Mouse (Mus musculus) heart, adult 2 months (tissue): ENCODE data around the gene 9130213A22Rik. TPM values are rescaled to one million over a fixed set of nuclear protein-coding genes. Genes with fewer than 3 reads are reported as not detected.
"Not testable (repeated sequence)": the region's sequence is repeated elsewhere in the genome, so short reads cannot be mapped to it uniquely, and the experiment has no call there.

Experiments used
- DNase-seq, 2 experiments: peaks; one replicate each; pipeline ENCODE4 v3.0.0; 2021
- H3K27ac ChIP-seq: fragments of 200-600 bp; 2 replicates; pipeline ENCODE4 v1.8.1; 2022
- H3K27me3 ChIP-seq: fragments of 200-500 bp; 2 replicates; pipeline ENCODE4 v1.6.1; 2012; ENCODE audit warnings: mild to moderate bottlenecking, low read length, inconsistent platforms, mixed read lengths; ENCODE audit not compliant: control insufficient read depth, insufficient read depth
- H3K36me3 ChIP-seq: fragments of 200-500 bp; 2 replicates; pipeline ENCODE4 v1.6.1; 2012; ENCODE audit warnings: low read length, inconsistent platforms; ENCODE audit not compliant: control insufficient read depth, insufficient read depth
- H3K4me1 ChIP-seq: fragments of 200-500 bp; 2 replicates; pipeline ENCODE4 v1.6.1; 2011; ENCODE audit warnings: low read length; ENCODE audit not compliant: control insufficient read depth, insufficient read depth
- H3K4me3 ChIP-seq: fragments of 200-600 bp; 2 replicates; pipeline ENCODE4 v1.8.1; 2022
- H3K79me2 ChIP-seq: fragments of 200-500 bp; replicated peaks from 2 replicates; pipeline ENCODE4 v1.6.1; 2012; ENCODE audit warnings: mild to moderate bottlenecking, inconsistent platforms, low read length, moderate library complexity, mixed read lengths; ENCODE audit not compliant: control insufficient read depth, insufficient read depth
- H3K9ac ChIP-seq: fragments of 200-500 bp; 2 replicates; pipeline ENCODE4 v1.6.1; 2012; ENCODE audit warnings: low read depth, mild to moderate bottlenecking, control low read depth, inconsistent platforms, low read length, mixed read lengths
- CTCF ChIP-seq: fragments of 200-600 bp; IDR thresholded peaks from 2 replicates; pipeline ENCODE4 v1.8.1; 2022; ENCODE audit warnings: antibody characterized with exemption, mild to moderate bottlenecking, moderate library complexity
- EP300 ChIP-seq: fragments of 200-500 bp; IDR thresholded peaks from 2 replicates; pipeline ENCODE4 v1.6.1; 2011; ENCODE audit warnings: low read depth, low read length, control low read depth; ENCODE audit not compliant: insufficient read depth
- POLR2A ChIP-seq: fragments of 200-500 bp; IDR thresholded peaks from 2 replicates; pipeline ENCODE4 v1.6.1; 2011; ENCODE audit warnings: mild to moderate bottlenecking, low read depth, low read length, control low read depth; ENCODE audit not compliant: insufficient read depth
- WGBS: fragments of 180-500 bp; shearing (Covaris S2); methylation state at CpG from one replicate; pipeline ENCODE4 v1.1.7; 2018; 5-methylcytosine and 5-hydroxymethylcytosine counted together
- intact Hi-C: fragments of 180-260 bp; cut with DNase I; formaldehyde crosslinking; loops from one replicate; pipeline ENCODE4 v1.15.1; 2025
- polyA plus RNA-seq: library from polyadenylated mRNA; depleted of rRNA; stranded (reverse); fragments of >200 nt; gene quantifications from 2 replicates; pipeline ENCODE4 v1.2.3, GENCODE M21; 2012
- total RNA-seq, 2 experiments: library from RNA; stranded (reverse); gene quantifications; 2 replicates each; pipeline ENCODE4 v1.2.3; 2021

9130213A22Rik gene
- total and polyA plus RNA-seq, 3 experiments: 0.21 to 0.82 (median 0.23) TPM

DNA sequence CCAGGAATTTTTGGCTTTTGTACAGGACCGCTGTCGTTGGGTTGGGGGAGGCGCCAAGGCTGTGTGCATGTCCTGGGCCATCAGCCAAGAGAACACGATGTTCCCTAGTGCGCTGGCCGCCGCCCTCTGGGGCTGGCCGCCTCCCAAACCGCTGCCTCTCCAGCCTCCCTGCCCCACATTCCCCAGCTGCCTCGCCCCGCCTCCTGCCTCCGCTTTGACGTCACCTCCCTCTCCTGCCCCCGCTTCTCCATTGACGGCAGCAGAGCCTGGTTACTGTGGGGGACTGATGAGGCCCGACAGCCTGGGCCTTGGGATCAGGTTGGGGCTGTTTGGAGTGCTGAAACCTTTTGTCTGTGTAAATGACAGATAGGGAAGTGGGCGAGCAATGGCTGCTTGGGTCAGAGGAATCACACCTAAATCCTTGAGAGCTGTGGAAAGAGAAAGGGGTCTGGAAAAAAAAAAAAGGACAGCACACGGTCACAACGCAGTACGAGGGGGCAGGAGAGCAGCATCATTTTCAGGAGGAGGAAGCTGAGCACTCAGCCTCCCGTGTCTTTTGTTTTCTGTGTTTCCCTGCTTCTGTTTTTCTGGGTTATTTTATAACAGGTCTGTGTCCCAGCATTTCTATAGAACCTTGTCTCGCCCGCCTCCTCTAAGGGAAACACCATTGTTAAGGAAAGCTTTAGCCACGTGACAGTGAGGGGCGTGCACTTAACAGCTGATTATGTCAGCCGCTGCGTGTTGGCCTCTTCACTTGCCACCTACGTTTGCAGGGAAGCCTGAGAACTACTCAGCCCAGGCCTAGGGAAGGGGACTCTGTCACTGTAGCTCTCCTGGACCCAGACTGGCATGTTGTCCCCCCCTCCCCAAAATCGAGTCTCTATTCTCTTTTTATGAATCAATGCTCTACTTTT is 25.1 kb downstream of the 9130213A22Rik start:
- peak overlapping the region; percentile 98 for H3K27ac ChIP-seq
- peaks cover 9% of the 10 kb centered on the region for H3K36me3 ChIP-seq
- TF ChIP-seq CTCF: no peak
- peak; percentile 90 for TF ChIP-seq POLR2A
- peak; percentile 100 for TF ChIP-seq EP300
- H3K4me1 ChIP-seq: peaks cover 13% of the 10 kb centered on the region
- peak overlapping the region; percentile 67 for H3K4me3 ChIP-seq
- no peaks in the 10 kb centered on the region for H3K27me3 ChIP-seq
- DNase-seq: peak; percentile 99 to 100
- WGBS: under 1% methylated on average over 29 of the region's 29 CpGs
- intact Hi-C loops: loop anchor here (5.0 kb wide), 1 partner anchor 140 kb away; the partner anchor contains the start of gene Arhgef15
- H3K79me2 ChIP-seq: peaks cover 2% of the 10 kb centered on the region
- peak overlapping the region; percentile 71 for H3K9ac ChIP-seq

DNA sequence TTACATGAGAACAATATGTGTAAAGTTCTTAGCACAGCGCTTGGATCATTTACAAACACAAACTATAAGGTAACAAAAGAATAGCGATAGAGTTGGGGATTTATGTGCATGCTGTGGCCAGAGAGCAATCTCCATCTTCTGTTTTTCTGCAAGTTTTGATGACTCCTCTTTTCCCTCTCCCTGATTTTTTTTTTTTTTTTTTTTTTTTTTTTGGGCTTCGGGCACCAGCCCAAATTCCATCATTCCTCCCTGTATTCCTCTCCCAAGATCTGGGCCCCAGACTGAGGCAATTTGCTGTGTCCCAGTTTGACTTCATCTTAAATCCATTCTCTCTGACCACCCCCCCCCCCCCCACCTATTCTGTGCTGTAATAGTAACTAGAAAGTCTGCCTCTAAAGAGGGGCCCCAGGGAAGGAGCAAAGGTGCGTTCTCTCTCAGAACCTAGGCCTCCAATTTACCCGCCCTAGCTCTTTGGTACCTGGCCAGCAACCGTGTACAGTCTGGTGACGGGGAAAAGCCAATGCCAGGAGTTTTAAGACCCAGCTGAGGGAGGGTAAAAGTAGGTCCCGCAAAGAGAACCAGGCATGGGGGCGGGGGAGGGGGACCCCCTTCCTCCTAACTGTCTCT is 25.9 kb downstream of the 9130213A22Rik start:
- Histone ChIP-seq H3K36me3 (peaks cover 9% of the 10 kb centered on the region), H3K27ac (peak overlapping the region; percentile 98), H3K27me3 (no peaks in the 10 kb centered on the region), H3K4me1 (peaks cover 13% of the 10 kb centered on the region), H3K9ac (peak overlapping the region; percentile 81), H3K79me2 (peaks cover 2% of the 10 kb centered on the region), H3K4me3 (peak overlapping the region; percentile 67)
- no peak for DNase-seq
- 2% methylated on average over 9 of the region's 9 CpGs for WGBS
- TF ChIP-seq EP300 (no peak), CTCF (no peak), POLR2A (peak; percentile 11; the same call in 1 of the 2 replicates)
- intact Hi-C loops: loop anchor here (5.0 kb wide), 1 partner anchor 139 kb away; the partner anchor contains the start of gene Arhgef15

DNA sequence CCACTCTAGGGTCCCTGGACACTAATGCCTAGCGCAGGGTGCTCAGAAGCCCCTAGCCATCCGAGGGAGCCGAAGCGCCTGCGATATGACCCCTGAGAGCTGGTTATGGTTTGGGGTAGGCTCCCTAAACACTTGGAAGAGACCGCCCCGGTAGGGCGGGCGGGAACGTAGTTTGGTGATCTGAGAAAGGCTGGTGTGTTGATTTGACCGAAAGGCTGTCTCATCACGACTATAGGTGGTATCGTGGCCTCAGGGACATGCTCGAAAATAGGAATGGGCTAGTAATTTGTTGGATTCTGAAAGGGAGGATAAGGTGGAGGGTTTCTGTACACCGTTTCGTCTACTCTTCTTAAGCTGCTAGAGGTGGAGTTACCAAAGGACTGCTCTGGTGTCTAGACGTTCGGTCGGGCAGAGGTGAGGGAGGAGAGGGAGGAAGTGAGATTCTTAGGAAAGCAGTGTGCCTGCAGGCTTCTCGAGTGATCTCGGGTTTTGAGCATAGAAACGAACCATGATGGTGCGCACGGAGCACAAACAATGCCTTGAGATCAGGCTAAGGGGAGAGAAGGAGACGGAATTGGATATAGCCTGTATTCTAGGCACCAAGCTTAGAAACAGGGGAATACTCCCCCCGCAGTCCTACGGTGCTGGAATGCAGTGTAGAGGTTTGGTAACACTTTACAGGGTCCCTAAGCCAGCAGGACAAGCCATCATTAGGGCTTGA is 26.7 kb downstream of the 9130213A22Rik start:
- Histone ChIP-seq H3K9ac (peak overlapping the region; percentile 81), H3K4me1 (peaks cover 10% of the 10 kb centered on the region), H3K4me3 (peak overlapping the region; percentile 67), H3K79me2 (no peaks in the 10 kb centered on the region), H3K27ac (peak overlapping the region; percentile 98), H3K27me3 (no peaks in the 10 kb centered on the region), H3K36me3 (peaks cover 7% of the 10 kb centered on the region)
- peak; percentile 70 for TF ChIP-seq POLR2A
- TF ChIP-seq EP300: no peak
- under 1% methylated on average over 27 of the region's 27 CpGs for WGBS
- DNase-seq: peak; percentile 67 to 71
- intact Hi-C loops: loop anchor here (5.0 kb wide), 1 partner anchor 138 kb away; the partner anchor contains the start of gene Arhgef15

DNA sequence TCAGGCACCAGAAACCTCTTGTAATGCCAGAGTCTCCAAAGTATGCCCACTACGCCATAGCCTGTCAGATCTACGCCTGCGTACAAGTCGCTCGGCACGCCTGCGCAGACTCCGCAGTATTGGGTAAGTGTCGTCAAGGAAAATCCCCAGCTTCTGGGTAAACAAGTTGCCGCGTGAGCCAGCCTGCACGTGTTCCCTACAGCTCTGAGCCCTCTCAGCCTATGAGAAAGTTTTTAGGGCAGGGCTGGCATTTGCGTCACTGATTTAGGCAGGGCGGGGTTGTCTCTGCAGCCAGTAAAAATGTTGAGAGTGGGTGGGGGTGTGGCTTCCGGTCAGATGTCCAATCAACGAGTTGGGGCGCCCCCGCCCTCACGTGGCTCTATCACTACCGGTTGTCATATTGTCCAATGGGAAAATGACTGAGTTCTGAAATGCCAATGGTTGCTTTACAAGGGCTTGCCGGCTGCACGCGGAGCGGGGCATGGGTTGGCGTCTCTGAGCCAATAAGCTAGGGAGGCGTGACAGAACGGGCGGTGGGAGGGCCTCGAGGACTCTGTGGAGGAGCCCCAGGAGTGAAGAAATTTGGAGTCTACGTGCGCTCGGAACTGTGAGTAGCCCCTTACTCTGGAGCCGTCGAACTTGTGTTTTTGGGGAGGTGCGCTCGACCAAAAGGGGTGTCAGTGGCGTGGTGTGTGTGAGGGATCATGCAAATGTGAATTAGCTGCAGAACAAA is 27.5 kb downstream of the 9130213A22Rik start, which contains the start of gene Per1:
Per1 (plus strand) TSS at position 521 of the 733 bp plus-strand sequence.
- Histone ChIP-seq H3K9ac (peak within 1 kb of the TSS; percentile 81), H3K27me3 (no peaks in the 10 kb centered on the region), H3K79me2 (no peaks in the 10 kb centered on the region), H3K27ac (peak within 1 kb of the TSS; percentile 99), H3K4me1 (peaks cover 10% of the 10 kb centered on the region), H3K36me3 (peaks cover 7% of the 10 kb centered on the region), H3K4me3 (peak within 1 kb of the TSS; percentile 67)
- intact Hi-C loops: loop anchor here (5.0 kb wide), 1 partner anchor 138 kb away; the partner anchor contains the start of gene Arhgef15
- under 1% methylated on average over 37 of the region's 37 CpGs for WGBS
- TF ChIP-seq CTCF (no peak), POLR2A (peak; percentile 100), EP300 (peak; percentile 100)
- DNase-seq: peak; percentile 96 to 100

DNA sequence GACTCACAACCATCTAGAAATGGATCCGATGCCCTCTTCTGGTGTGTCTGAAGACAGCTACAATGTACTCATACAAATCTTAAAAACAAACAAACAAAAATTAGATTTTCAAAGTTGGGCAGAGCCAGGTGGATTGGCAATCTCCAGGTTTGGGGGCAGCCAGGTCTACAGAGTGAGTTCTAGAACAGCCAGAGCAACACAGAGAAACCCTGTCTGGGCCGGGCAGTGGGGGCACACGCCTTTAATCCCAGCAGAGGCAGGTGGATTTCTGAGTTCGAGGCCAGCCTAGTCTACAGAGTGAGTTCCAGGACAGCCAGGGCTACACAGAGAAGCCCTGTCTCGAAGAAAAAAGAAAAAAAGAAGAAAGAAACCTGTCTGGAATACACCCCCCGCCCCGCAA is 28.5 kb downstream of the 9130213A22Rik start:
- Histone ChIP-seq H3K4me1 (peaks cover 16% of the 10 kb centered on the region), H3K27ac (peak overlapping the region; percentile 99)
- H3K4me3 ChIP-seq, intact Hi-C loops, DNase-seq, H3K9ac ChIP-seq, H3K27me3 ChIP-seq, H3K79me2 ChIP-seq, H3K36me3 ChIP-seq: not testable (repeated sequence)
- TF ChIP-seq CTCF: peak; percentile 19; the same call in 1 of the 2 replicates
- WGBS: 86% methylated on average over 7 of the region's 7 CpGs
